Mouse (Mus musculus) myocyte (in vitro differentiated cells): ENCODE measurements around the gene Golm1.

Experiments
- CEBPB ChIP-seq: IDR thresholded peaks from 2 replicates; pipeline ENCODE4 v1.6.1; 2011; ENCODE audit warnings: mild to moderate bottlenecking, moderate library complexity; ENCODE audit not compliant: poor library complexity, insufficient read depth, severe bottlenecking
- E2F4 ChIP-seq: IDR thresholded peaks from one replicate; pipeline ENCODE4 v1.6.1; 2011; ENCODE audit warnings: mild to moderate bottlenecking, control low read depth, moderate library complexity; ENCODE audit not compliant: insufficient read depth
- MAX ChIP-seq: IDR thresholded peaks from one replicate; pipeline ENCODE4 v1.6.1; 2011; ENCODE audit warnings: low read depth, mild to moderate bottlenecking, control low read depth
- POLR2A ChIP-seq: IDR thresholded peaks from one replicate; pipeline ENCODE4 v1.6.1; 2011; ENCODE audit warnings: low read depth, mild to moderate bottlenecking, control low read depth, moderate library complexity; ENCODE audit not compliant: insufficient read length
- POLR2AphosphoS2 ChIP-seq: IDR thresholded peaks from one replicate; pipeline ENCODE4 v1.6.1; 2011; ENCODE audit warnings: low read depth, control low read depth; ENCODE audit not compliant: insufficient read length
- REST ChIP-seq: IDR thresholded peaks from one replicate; pipeline ENCODE4 v1.6.1; 2011; ENCODE audit warnings: mild to moderate bottlenecking, control low read depth, moderate library complexity; ENCODE audit not compliant: insufficient read depth, insufficient read length
- TCF12 ChIP-seq: IDR thresholded peaks from one replicate; pipeline ENCODE4 v1.6.1; 2011; ENCODE audit warnings: mild to moderate bottlenecking, control low read depth; ENCODE audit not compliant: poor library complexity, insufficient read depth, severe bottlenecking
- TCF3 ChIP-seq: IDR thresholded peaks from one replicate; pipeline ENCODE4 v1.6.1; 2011; ENCODE audit warnings: low read depth, control low read depth; ENCODE audit not compliant: insufficient read length
- USF1 ChIP-seq: IDR thresholded peaks from one replicate; pipeline ENCODE4 v1.6.1; 2011; ENCODE audit warnings: low read depth, mild to moderate bottlenecking, control low read depth, moderate library complexity

- no peak for TF ChIP-seq TCF3
- no peak for TF ChIP-seq POLR2A
- no peak for TF ChIP-seq MAX
- TF ChIP-seq TCF12, result no peak
- no peak for TF ChIP-seq USF1
- no peak for TF ChIP-seq POLR2AphosphoS2
- no peak for TF ChIP-seq REST
- no peak for TF ChIP-seq E2F4
- TF ChIP-seq CEBPB, result no peak
Measured at GRCm38 (mm10) chr13:59637800-59638199, 37.8 kb downstream of the Golm1 start.
